Mouse (Mus musculus) gastrocnemius, adult 18-20 months (tissue): ENCODE measurements around the gene Csf3r. TPM values are rescaled to one million over a fixed set of nuclear protein-coding genes. Genes with fewer than 3 reads are reported as not detected.

Experiments used
- DNase-seq: peaks from one replicate; pipeline ENCODE4 v3.0.0; 2021; ENCODE audit warnings: low spot score
- total RNA-seq, 2 experiments: library from RNA; stranded (reverse); gene quantifications; 2 replicates each; pipeline ENCODE4 v1.2.3; 2021

Gene Csf3r
- total RNA-seq, 2 experiments from 2014 or later, result 0.30 to 0.31 TPM

- DNase-seq, result no peak
Observed at GRCm38 (mm10) chr4:126057207-126058133, 33.1 kb downstream of the Csf3r start.

DNA sequence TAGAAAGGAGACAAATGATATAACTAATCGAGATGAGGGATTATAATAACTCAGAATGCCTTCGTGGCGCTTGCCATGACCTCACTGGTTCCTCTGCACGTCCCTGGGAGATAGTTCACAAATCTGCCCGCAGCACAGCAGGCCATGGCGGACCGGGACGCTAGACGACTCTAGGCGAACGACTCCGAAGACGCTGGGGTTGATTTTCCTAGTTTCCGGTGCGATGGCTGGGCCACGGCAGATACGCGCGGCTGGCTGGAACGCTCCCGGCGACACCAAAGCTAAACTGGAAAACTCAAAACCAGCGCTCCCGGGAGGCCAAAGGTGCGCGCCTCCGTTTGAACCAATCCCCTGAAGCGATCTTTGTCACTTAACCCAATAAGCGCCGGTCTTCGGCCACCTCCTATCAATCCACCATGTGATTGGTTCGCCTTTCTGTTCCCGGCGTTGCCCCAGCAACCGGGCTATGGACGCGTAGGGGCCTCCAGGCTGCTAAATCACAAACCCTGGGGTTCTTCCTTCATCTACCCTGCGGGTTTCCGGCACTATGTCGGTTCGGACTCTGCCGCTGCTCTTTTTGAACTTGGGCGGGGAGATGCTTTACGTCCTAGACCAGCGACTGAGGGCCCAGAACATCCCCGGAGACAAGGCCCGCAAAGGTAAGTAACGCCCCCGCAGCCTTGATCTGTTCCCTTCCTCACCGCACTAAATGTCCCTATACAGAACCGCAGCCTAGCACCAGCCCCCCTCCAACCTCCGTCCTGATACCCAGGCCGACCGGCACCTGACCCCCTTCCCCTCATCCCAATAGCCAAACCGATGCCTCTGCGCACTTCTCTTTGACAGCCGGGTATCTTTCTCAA is 34.0 kb downstream of the Csf3r start, which contains the start of gene Oscp1:
Gene Oscp1, plus strand, starts transcription at position 432 of the 863 bp plus-strand sequence.
- peak; percentile 89 for DNase-seq

- DNase-seq, result no peak
Observed at GRCm38 (mm10) chr4:126058997-126059362, 34.6 kb downstream of the Csf3r start.

DNA sequence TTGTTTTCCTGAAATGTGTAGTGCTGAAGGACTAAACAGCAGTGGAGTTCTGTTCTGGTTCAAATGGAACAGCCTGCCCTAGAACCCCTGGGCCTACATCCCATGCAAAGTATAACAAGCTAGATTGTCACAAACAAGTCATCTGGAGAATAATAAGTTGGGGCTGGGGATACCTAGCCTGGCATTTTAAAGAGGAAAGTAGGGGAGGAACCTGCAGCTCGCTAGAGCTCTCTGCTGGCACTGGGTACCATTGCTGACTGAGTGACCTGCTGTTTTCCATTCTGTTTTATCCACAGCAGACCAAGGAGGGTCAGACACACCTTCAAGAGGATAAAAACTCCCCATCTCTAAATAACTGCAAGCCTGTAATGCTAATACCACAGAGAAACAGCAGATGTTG is 38.5 kb downstream of the Csf3r start:
- no peak for DNase-seq

- DNase-seq, result no peak
Observed at GRCm38 (mm10) chr4:126065241-126065640, 40.9 kb downstream of the Csf3r start.

GRCm38 (mm10) chr4:126067401-126068077 is 43.2 kb downstream of the Csf3r start:
- peak; percentile 54 for DNase-seq

DNA sequence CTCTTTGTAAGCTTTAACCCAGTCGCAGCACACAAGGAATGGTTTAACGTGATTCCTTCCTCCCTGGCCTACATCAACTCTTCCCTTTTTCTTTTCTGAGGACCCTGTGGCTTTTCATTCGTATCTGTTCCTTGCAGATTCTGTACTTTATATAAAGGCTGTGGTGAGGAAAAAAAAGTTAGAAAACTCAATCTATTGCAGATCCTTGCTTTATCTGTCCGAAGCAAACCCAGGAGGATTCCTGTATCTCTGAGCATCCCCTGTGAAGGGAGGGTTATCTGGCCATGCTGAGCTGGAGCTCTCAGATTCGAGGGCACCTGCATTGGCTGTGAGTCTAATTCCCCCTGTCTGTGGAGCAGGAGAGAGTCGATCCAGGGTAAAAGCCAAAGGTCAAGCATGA is 44.5 kb downstream of the Csf3r start:
- no peak for DNase-seq

GRCm38 (mm10) chr4:126077833-126078232 is 53.5 kb downstream of the Csf3r start:
- DNase-seq, result no peak

GRCm38 (mm10) chr4:126079266-126079665 is 54.9 kb downstream of the Csf3r start:
- DNase-seq, result no peak

DNA sequence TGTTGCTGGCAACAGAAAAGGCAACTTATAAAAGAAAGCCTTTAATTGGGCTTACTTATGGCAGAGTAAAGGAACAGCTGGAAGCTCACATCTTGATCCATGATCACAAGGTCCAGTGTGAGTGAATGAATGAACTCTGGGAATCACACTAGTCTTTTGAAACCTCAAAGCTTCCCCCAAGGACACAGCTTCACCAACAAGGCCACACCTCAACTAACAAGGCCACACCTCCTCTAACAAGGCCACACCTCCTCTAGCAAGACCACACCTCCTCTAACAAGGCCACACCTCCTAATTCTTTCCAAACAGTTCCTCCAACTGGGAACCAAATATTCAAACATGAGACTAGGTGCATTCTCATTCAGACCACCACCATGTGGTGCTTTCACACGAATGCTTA is 57.3 kb downstream of the Csf3r start:
- DNase-seq, result no peak

DNA sequence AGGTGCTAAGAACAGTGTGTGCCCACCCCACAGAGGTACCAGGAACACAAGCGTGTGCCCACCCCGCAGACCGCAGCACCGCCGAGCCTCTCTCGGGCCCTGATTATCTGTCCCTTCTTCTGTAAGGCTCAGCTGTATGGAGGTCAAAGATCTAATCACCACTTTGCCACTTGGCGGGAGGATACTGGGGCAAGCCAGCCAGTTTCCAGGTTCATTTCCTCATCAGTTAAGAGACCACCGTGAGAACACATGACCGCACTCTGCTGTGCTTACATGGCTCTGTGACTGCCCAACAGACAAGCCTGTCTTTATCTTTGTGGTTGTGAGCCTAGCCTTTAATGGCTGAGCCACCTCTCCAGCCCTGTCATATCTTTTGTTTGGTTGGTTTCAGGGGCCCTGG is 58.7 kb downstream of the Csf3r start:
- no peak for DNase-seq

DNA sequence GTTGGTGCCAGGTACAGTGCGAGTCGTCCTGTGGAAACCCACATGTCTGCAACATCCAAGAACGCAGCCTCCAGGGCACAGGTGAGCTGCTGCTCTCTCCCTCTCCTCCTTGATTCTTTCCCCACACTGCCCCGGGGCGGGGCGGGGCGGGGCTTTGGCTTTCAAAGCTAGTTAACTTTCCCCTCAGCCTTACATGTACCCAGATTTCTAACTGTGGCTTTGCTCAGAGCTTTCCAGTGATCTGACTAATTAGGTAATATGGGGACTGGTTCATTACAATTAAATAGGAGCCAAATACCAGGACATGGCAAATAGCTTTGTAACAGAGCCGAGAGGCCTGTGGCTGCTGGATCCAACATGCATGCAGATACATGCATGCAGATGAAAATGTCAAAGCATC is 60.0 kb downstream of the Csf3r start:
- DNase-seq, result no peak

DNA sequence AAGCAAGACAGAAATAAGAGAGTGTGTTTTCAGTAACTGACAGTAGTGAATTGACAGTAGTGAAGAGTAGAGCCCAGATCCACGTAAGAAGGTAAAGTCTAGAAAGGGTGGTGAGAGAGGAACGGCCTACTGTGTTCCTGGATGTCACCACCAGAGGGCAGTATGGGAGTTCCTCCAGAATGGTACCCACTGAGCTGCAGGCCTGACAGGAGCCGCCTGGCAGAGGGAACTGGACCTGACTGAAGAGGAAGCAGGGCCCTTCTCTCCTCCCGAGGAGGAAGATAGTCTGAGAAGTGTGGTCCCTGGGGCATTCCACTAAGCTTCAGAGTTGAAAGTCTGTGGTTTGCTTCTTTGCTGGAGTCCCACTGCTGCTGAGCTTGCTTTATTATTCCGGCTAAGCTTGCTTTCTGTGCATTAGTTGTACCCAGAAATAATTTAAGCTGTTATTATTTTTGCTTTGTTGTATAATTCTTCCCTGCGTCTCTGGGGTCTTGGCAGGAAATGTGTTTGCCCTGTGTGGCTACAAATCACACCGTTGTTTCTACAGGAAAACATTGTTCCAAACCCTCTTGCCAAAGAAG is 61.7 kb downstream of the Csf3r start:
- peak; percentile 86 for DNase-seq

- no peak for DNase-seq
Observed at GRCm38 (mm10) chr4:126090101-126090847, 65.9 kb downstream of the Csf3r start.

DNA sequence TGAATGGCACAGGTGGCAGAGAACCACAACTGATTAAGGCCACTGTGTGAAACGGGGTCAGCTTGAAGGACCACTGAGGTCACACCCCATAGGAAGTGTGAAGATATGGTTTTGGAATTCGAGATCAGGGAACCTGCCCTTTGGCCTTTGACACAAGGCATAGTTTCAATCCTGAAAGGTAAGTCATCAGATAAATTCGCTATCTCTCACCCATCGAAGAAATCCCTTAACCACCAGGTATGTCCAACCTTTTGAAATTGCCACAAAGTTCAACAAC is 66.4 kb downstream of the Csf3r start:
- no peak for DNase-seq

DNA sequence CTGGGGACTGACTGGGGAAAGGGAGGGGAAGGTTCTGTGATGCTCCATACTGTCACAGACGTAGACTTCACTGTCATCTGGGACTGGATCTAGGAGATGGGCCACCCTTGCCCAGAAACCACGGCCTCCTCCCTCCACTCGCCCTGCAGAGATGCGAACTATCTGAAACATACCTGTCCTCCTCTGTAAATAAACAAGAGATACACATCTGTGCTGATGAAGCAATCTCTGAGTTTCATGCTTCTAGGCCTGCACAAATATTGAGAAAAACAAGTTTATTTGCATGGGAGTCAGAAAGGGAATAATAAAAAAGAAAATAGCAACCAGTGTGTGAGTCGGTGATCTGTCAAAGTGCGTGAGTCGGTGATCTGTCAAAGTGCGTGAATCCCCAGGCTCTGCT is 67.5 kb downstream of the Csf3r start:
- no peak for DNase-seq

Other genes with a start within 250 kb of the Csf3r start
- 10 to 100 TPM; 79.5 to 80.7 TPM for gene Mrps15, start 22.4 kb downstream of the Csf3r start, total RNA-seq
- gene Oscp1, start 34.0 kb downstream of the Csf3r start, total RNA-seq, result 1 to 10 TPM; 3.1 TPM
- 10 to 100 TPM in 1 of 2 experiments, 1 to 10 TPM in 1; 7.4 to 10.8 TPM for gene Lsm10, start 72.1 kb downstream of the Csf3r start, total RNA-seq
- gene Stk40, start 79.4 kb downstream of the Csf3r start, total RNA-seq, result 100 to 1,000 TPM; 113 to 127 TPM
- gene Eva1b, start 123.2 kb downstream of the Csf3r start, total RNA-seq, result 1 to 10 TPM; 2.1 to 3.3 TPM
- under 1 TPM; 0.62 to 0.83 TPM for gene Sh3d21, start 138.9 kb downstream of the Csf3r start, total RNA-seq
- gene Thrap3, start 178.2 kb downstream of the Csf3r start, total RNA-seq, result 100 to 1,000 TPM in 1 of 2 experiments, 10 to 100 TPM in 1; 94.1 to 101 TPM
- 100 to 1,000 TPM; 185 to 200 TPM for gene Map7d1, start 231.8 kb downstream of the Csf3r start, total RNA-seq
- gene Trappc3, start 237.8 kb downstream of the Csf3r start, total RNA-seq, result 10 to 100 TPM; 21.0 to 26.8 TPM